Mouse (Mus musculus): ENCODE measurements around the gene Tmpo. TPM values are rescaled to one million over a fixed set of nuclear protein-coding genes. Genes with fewer than 3 reads are reported as not detected.

The Tmpo gene
- polyA plus RNA-seq, 1 experiment from 2014 or later, result 456 TPM

DNA sequence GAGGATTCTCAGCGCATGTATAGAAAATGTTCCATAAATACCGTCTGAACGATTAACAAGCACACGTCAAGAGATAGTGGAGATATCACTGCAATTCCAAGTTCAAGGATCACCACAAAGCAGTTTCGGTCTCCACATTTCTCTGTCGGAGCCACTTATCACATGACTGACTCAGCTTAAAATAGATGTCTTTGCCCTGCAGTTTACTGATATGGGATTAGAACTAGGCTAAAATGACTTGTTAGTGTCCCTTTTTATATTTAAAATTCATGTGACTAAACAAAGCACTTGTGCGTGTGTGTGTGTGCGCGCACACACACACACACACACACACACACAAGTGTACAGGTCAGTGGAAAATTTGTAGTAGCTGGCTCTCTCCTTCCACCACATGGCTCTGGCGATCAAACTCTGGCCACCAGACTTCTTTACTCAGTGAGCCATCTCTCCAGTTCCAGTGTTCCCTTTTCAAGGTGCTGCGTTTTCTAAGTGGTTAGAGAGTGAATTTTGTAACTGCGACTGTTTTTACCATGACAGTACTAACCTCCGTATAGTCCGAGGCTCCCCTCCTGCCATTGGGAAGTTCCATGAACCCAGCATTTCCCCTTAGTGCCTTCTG is 41.9 kb downstream of the Tmpo start:
- Histone ChIP-seq H3K4me3 (ENCODE audit: low read depth, low read length) (no peak overlapping the region), H3K27ac (ENCODE audit: low read depth, low read length) (no peak overlapping the region), H3K9me3 (ENCODE audit: control insufficient read depth, low read length) (no peaks in the 10 kb centered on the region), H3K4me2 (ENCODE audit: low read depth, low read length, severe bottlenecking) (no peak overlapping the region), H3K27me3 (ENCODE audit: control insufficient read depth, insufficient read depth, low read length) (no peaks in the 10 kb centered on the region), H3K4me1 (replicated peaks; ENCODE audit: control insufficient read depth, insufficient read depth, low read length) (no peaks in the 10 kb centered on the region), H3K36me3 (ENCODE audit: control insufficient read depth, insufficient read depth, low read length) (no peaks in the 10 kb centered on the region), H3K9ac (ENCODE audit: low read length) (no peak overlapping the region)
- WGBS, result 93% methylated on average over 14 of the region's 14 CpGs
- DNase-seq (ENCODE audit: low spot score) (no peak), ATAC-seq (replicated peaks; ENCODE audit: low FRiP score) (no peak)

- WGBS, result 85% methylated on average over 3 of the region's 3 CpGs
- no peak overlapping the region for H3K9ac ChIP-seq (ENCODE audit: low read length)
These were observed 42.8 kb downstream of the Tmpo start for GRCm38 (mm10) chr10:91138317-91138716.

GRCm38 (mm10) chr10:91137400-91137799 is 43.7 kb downstream of the Tmpo start:
- Histone ChIP-seq H3K9me3 (ENCODE audit: control insufficient read depth, low read length) (no peaks in the 10 kb centered on the region), H3K4me2 (ENCODE audit: low read depth, low read length, severe bottlenecking) (no peak overlapping the region), H3K27ac (ENCODE audit: low read depth, low read length) (no peak overlapping the region), H3K4me3 (ENCODE audit: low read depth, low read length) (no peak overlapping the region), H3K27me3 (ENCODE audit: control insufficient read depth, insufficient read depth, low read length) (no peaks in the 10 kb centered on the region), H3K9ac (ENCODE audit: low read length) (no peak overlapping the region), H3K4me1 (replicated peaks; ENCODE audit: control insufficient read depth, insufficient read depth, low read length) (no peaks in the 10 kb centered on the region), H3K36me3 (ENCODE audit: control insufficient read depth, insufficient read depth, low read length) (no peaks in the 10 kb centered on the region)
- WGBS, result 83% methylated on average over 9 of the region's 9 CpGs
- DNase-seq (ENCODE audit: low spot score), result no peak
- no peak for ATAC-seq (replicated peaks; ENCODE audit: low FRiP score)

More at GRCm38 (mm10) chr10:91138317-91138716, 42.8 kb downstream of the Tmpo start:
- Histone ChIP-seq H3K9me3 (ENCODE audit: control insufficient read depth, low read length) (no peaks in the 10 kb centered on the region), H3K4me3 (ENCODE audit: low read depth, low read length) (no peak overlapping the region), H3K36me3 (ENCODE audit: control insufficient read depth, insufficient read depth, low read length) (no peaks in the 10 kb centered on the region), H3K4me1 (replicated peaks; ENCODE audit: control insufficient read depth, insufficient read depth, low read length) (no peaks in the 10 kb centered on the region), H3K4me2 (ENCODE audit: low read depth, low read length, severe bottlenecking) (no peak overlapping the region), H3K27me3 (ENCODE audit: control insufficient read depth, insufficient read depth, low read length) (no peaks in the 10 kb centered on the region), H3K27ac (ENCODE audit: low read depth, low read length) (no peak overlapping the region)
- DNase-seq (ENCODE audit: low spot score) (no peak), ATAC-seq (replicated peaks; ENCODE audit: low FRiP score) (no peak)

GRCm38 (mm10) chr10:91135302-91135972 is 45.7 kb downstream of the Tmpo start:
- H3K4me2 ChIP-seq (ENCODE audit: low read depth, low read length, severe bottlenecking), result no peak overlapping the region
- H3K27me3 ChIP-seq (ENCODE audit: control insufficient read depth, insufficient read depth, low read length), result no peaks in the 10 kb centered on the region
- DNase-seq (ENCODE audit: low spot score) (no peak), ATAC-seq (replicated peaks; ENCODE audit: low FRiP score) (peak; percentile 46; the same call in 1 of the 2 replicates)
- WGBS, result 75% methylated on average over 7 of the region's 7 CpGs
- no peak overlapping the region for H3K27ac ChIP-seq (ENCODE audit: low read depth, low read length)
- no peaks in the 10 kb centered on the region for H3K4me1 ChIP-seq (replicated peaks; ENCODE audit: control insufficient read depth, insufficient read depth, low read length)
- H3K9ac ChIP-seq (ENCODE audit: low read length), result no peak overlapping the region
- no peak overlapping the region for H3K4me3 ChIP-seq (ENCODE audit: low read depth, low read length)
- no peaks in the 10 kb centered on the region for H3K36me3 ChIP-seq (ENCODE audit: control insufficient read depth, insufficient read depth, low read length)
- no peaks in the 10 kb centered on the region for H3K9me3 ChIP-seq (ENCODE audit: control insufficient read depth, low read length)

- 78% methylated on average over 1 of the region's 1 CpGs for WGBS
- ATAC-seq (replicated peaks; ENCODE audit: low FRiP score) (no peak), DNase-seq (ENCODE audit: low spot score) (no peak)
- no peaks in the 10 kb centered on the region for H3K36me3 ChIP-seq (ENCODE audit: control insufficient read depth, insufficient read depth, low read length)
- H3K9me3 ChIP-seq (ENCODE audit: control insufficient read depth, low read length), result no peaks in the 10 kb centered on the region
- no peaks in the 10 kb centered on the region for H3K27me3 ChIP-seq (ENCODE audit: control insufficient read depth, insufficient read depth, low read length)
- H3K4me2 ChIP-seq (ENCODE audit: low read depth, low read length, severe bottlenecking), result no peak overlapping the region
- H3K27ac ChIP-seq (ENCODE audit: low read depth, low read length), result no peak overlapping the region
- no peak overlapping the region for H3K4me3 ChIP-seq (ENCODE audit: low read depth, low read length)
- no peak overlapping the region for H3K9ac ChIP-seq (ENCODE audit: low read length)
- H3K4me1 ChIP-seq (replicated peaks; ENCODE audit: control insufficient read depth, insufficient read depth, low read length), result no peaks in the 10 kb centered on the region
These were observed 49.5 kb downstream of the Tmpo start for GRCm38 (mm10) chr10:91131565-91131964.

- Histone ChIP-seq H3K4me2 (ENCODE audit: low read depth, low read length, severe bottlenecking) (no peak overlapping the region), H3K9me3 (ENCODE audit: control insufficient read depth, low read length) (no peaks in the 10 kb centered on the region), H3K9ac (ENCODE audit: low read length) (no peak overlapping the region), H3K27me3 (ENCODE audit: control insufficient read depth, insufficient read depth, low read length) (no peaks in the 10 kb centered on the region), H3K4me3 (ENCODE audit: low read depth, low read length) (no peak overlapping the region), H3K4me1 (replicated peaks; ENCODE audit: control insufficient read depth, insufficient read depth, low read length) (no peaks in the 10 kb centered on the region), H3K27ac (ENCODE audit: low read depth, low read length) (no peak overlapping the region), H3K36me3 (ENCODE audit: control insufficient read depth, insufficient read depth, low read length) (no peaks in the 10 kb centered on the region)
- ATAC-seq (replicated peaks; ENCODE audit: low FRiP score) (no peak), DNase-seq (ENCODE audit: low spot score) (no peak)
- WGBS, result 73% methylated on average over 3 of the region's 3 CpGs
These were observed 50.3 kb downstream of the Tmpo start for GRCm38 (mm10) chr10:91130792-91131191.

GRCm38 (mm10) chr10:91128551-91129160 is 52.5 kb downstream of the Tmpo start:
- no peak for ATAC-seq (replicated peaks; ENCODE audit: low FRiP score)
- H3K27ac ChIP-seq (ENCODE audit: low read depth, low read length), result no peak overlapping the region

DNA sequence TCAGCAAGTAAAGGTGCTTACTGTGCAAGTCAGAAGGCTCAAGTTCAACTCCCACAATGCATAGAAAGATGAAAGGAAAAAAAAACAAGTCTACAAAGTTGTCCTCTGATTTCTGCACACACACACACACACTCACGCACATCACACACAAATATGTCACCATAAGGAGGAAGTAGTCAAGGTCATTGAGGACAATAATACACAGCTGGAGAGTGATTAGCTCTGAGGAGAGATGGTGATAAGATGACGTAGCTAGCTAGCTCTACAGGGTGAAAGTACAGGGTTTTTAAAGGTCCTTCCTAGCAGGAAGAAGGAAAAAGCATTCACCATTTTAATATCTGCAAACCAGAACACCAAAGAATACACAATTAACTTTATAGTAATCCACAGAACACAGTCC is 53.7 kb downstream of the Tmpo start:
- no peak overlapping the region for H3K27ac ChIP-seq (ENCODE audit: low read depth, low read length)
- H3K27me3 ChIP-seq (ENCODE audit: control insufficient read depth, insufficient read depth, low read length), result no peaks in the 10 kb centered on the region
- H3K4me3 ChIP-seq (ENCODE audit: low read depth, low read length), result no peak overlapping the region
- no peak overlapping the region for H3K9ac ChIP-seq (ENCODE audit: low read length)
- H3K4me1 ChIP-seq (replicated peaks; ENCODE audit: control insufficient read depth, insufficient read depth, low read length), result peaks cover 3% of the 10 kb centered on the region; the same call in 1 of the 2 replicates
- no peaks in the 10 kb centered on the region for H3K36me3 ChIP-seq (ENCODE audit: control insufficient read depth, insufficient read depth, low read length)
- WGBS, result 80% methylated on average over 2 of the region's 2 CpGs
- ATAC-seq (replicated peaks; ENCODE audit: low FRiP score) (no peak), DNase-seq (ENCODE audit: low spot score) (no peak)
- H3K9me3 ChIP-seq (ENCODE audit: control insufficient read depth, low read length), result no peaks in the 10 kb centered on the region
- H3K4me2 ChIP-seq (ENCODE audit: low read depth, low read length, severe bottlenecking), result no peak overlapping the region

More at GRCm38 (mm10) chr10:91128551-91129160, 52.5 kb downstream of the Tmpo start:
- Histone ChIP-seq H3K4me1 (replicated peaks; ENCODE audit: control insufficient read depth, insufficient read depth, low read length) (no peaks in the 10 kb centered on the region), H3K9ac (ENCODE audit: low read length) (no peak overlapping the region), H3K4me3 (ENCODE audit: low read depth, low read length) (no peak overlapping the region), H3K27me3 (ENCODE audit: control insufficient read depth, insufficient read depth, low read length) (no peaks in the 10 kb centered on the region), H3K36me3 (ENCODE audit: control insufficient read depth, insufficient read depth, low read length) (no peaks in the 10 kb centered on the region), H3K9me3 (ENCODE audit: control insufficient read depth, low read length) (no peaks in the 10 kb centered on the region), H3K4me2 (ENCODE audit: low read depth, low read length, severe bottlenecking) (no peak overlapping the region)
- 78% methylated on average over 1 of the region's 1 CpGs for WGBS
- no peak for DNase-seq (ENCODE audit: low spot score)

Measured in forebrain, embryonic 11.5 days (tissue).